Mouse (Mus musculus) C2C12 (cell line): ENCODE results near the gene Ttc39d.

ENCODE experiments used
- CEBPB ChIP-seq: IDR thresholded peaks from one replicate; pipeline ENCODE4 v1.6.1; 2011; ENCODE audit warnings: low read depth, mild to moderate bottlenecking, control low read depth, moderate library complexity
- CTCF ChIP-seq: IDR thresholded peaks from one replicate; pipeline ENCODE4 v1.5.1; 2011; ENCODE audit not compliant: control insufficient read depth, insufficient read depth, insufficient read length
- MAX ChIP-seq: IDR thresholded peaks from one replicate; pipeline ENCODE4 v1.6.1; 2011; ENCODE audit warnings: mild to moderate bottlenecking, control low read depth
- MYOD1 ChIP-seq: IDR thresholded peaks from one replicate; pipeline ENCODE4 v1.6.1; 2011; ENCODE audit warnings: low read depth; ENCODE audit not compliant: control insufficient read depth, insufficient read length
- MYOG ChIP-seq: IDR thresholded peaks from one replicate; pipeline ENCODE4 v1.6.1; 2011; ENCODE audit not compliant: control insufficient read depth, insufficient read length; ENCODE audit errors: extremely low read depth
- USF1 ChIP-seq: IDR thresholded peaks from one replicate; pipeline ENCODE4 v1.6.1; 2011; ENCODE audit warnings: low read depth, mild to moderate bottlenecking, control low read depth, moderate library complexity

DNA sequence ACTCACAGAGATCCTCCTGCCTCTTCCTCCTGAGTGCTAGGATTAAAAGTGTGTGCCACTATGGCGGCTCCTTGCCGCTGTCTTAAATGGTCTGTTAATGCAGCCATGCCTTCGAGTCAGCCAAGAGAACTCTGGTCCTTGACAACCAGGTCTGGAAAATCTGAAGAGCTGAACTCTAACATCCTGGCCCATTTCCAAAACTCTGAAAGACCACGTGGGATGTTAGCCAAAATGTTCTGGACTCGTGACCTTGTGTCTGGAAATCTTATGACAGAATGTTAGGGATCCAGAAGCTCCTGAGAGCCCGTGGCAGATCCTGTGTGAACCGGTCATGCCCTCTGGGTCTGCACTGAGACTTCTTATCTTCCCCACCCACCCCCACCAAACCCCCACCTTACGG, 43.3 kb upstream of the Ttc39d start:
- TF ChIP-seq MYOG, result no peak
- no peak for TF ChIP-seq CTCF
- TF ChIP-seq MAX, result no peak
- no peak for TF ChIP-seq CEBPB
- TF ChIP-seq USF1, result no peak
- no peak for TF ChIP-seq MYOD1
